Mouse (Mus musculus): Measurements from ENCODE around the gene Rab8b.

Gene Rab8b

DNA sequence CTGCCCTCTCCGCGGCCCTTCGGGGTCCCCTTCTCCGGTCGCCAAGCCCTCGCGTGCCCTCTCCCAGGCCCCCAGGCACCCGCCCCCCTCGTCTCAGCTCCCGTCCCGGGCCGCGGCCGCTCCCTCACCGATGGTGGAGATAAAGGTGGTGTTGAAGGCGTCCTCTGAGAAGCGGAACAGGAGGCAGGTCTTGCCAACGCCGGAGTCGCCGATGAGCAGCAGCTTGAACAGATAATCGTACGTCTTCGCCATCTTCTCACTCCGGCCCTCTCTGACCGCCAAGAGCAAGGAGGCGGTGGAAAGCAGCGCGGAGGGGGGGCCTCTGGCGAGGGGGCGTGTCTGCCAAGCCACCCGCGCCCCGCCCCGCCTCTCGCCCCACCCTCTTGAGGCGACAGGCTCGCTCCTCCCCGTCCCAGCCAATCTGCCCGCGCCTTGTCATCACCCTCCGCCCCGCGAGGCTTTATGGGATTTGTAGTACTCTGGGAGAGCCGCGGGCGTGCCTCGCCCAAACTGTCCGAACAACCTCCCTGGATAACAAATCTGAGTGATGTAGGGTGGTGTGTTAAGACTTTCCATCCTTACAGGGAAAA, at the start of gene Rab8b:
Rab8b (minus strand) TSS at position 306 of the 590 bp plus-strand sequence.
- peak; percentile 89 to 93 for DNase-seq (ENCODE audit: low spot score in 2 of 2)

DNA sequence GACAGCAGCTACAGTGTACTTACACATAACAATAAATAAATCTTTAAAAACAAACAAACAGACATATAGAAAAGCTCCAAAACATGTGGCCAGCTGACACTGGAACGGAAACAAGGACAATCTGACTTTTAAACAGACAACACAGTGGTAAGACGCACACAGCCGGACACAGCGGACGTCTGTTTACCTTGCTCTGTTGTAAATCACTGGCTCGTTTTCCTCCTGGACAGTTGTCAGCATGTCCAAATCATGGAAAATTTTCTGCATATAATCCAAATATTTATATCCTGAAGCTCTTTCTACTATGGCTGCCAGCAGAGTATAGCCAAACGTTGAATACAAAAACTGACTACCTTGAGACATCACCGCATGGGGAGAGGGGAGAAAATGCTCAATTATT, 48.0 kb upstream of the Rab8b start:
- no peak for DNase-seq (ENCODE audit: low spot score in 2 of 2)

- no peak for DNase-seq (ENCODE audit: low spot score in 2 of 2)
Observed at GRCm38 (mm10) chr9:66961478-66961877, 42.0 kb upstream of the Rab8b start.

- DNase-seq (ENCODE audit: low spot score in 2 of 2), result no peak
Observed at GRCm38 (mm10) chr9:66957451-66957850, 38.0 kb upstream of the Rab8b start.

DNA sequence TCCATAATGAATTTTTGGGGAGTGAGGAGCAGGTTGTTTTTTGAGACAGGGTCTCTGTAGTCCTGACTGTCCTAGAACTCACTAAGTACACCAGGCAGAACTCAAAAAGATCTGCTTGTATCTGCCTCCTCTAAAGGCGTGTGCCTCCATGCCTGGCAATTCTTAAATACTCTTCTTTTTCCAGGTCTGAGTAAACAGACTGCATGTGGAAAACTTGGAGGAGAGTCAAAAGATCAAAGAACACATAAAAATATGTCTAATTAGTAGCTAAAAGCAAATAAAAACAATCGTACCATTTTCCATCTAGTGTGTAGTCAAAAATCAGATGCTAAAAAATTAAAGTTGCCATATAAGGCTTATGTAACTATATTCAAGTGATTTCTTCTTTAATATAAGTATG, 33.4 kb upstream of the Rab8b start:
- no peak for DNase-seq (ENCODE audit: low spot score in 2 of 2)

- no peak for DNase-seq (ENCODE audit: low spot score in 2 of 2)
Observed at GRCm38 (mm10) chr9:66952321-66952720, 32.8 kb upstream of the Rab8b start.

DNA sequence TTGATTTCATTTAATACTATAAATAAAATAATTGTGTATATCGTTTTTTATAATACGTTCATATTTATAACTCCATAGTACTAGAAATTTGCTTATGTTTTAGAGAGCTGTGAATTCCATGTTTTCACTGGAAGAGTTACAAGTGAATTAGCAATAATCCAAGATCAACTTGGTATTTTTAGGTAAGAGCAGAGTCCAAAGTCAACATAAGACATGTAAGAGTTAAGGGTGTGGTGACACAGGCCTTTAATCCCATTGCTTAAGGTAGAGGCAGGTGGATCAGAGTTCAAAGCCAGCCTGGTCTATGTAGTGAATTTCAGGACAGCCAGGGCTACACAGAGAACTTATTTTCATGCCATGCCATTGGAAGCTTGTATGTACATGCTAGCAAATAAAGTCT, 29.0 kb upstream of the Rab8b start:
- DNase-seq (ENCODE audit: low spot score in 2 of 2), result no peak

GRCm38 (mm10) chr9:66945647-66946641, 26.5 kb upstream of the Rab8b start, which contains the start of gene Rps27l:
Gene Rps27l, plus strand, starts transcription at chr9:66946086.
- DNase-seq (ENCODE audit: low spot score in 2 of 2), result peak; percentile 77 to 81

DNA sequence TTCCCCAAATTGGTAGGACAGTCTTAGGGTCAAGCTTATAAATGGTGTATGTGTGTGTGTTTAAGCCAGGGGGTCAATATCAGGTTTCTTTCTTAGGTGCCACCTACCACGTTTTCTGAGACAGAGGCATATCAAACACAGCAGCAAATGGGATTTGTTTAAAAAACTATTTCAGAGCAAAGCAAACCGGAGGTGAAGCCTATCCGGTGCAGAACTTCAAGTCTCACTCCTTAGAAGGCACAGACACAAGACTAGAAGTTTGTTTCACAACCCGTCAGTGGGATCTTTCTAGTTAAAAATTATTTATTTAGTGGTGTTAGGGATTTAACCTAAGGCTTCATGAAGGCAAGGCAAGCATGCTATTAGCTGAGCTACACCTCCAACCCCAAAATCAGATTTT, 25.7 kb upstream of the Rab8b start:
- no peak for DNase-seq (ENCODE audit: low spot score in 2 of 2)

GRCm38 (mm10) chr9:66938836-66939235, 19.3 kb upstream of the Rab8b start:
- no peak for DNase-seq (ENCODE audit: low spot score in 2 of 2)

- DNase-seq (ENCODE audit: low spot score in 2 of 2), result no peak
Observed at GRCm38 (mm10) chr9:66937507-66937906, 18.0 kb upstream of the Rab8b start.

DNA sequence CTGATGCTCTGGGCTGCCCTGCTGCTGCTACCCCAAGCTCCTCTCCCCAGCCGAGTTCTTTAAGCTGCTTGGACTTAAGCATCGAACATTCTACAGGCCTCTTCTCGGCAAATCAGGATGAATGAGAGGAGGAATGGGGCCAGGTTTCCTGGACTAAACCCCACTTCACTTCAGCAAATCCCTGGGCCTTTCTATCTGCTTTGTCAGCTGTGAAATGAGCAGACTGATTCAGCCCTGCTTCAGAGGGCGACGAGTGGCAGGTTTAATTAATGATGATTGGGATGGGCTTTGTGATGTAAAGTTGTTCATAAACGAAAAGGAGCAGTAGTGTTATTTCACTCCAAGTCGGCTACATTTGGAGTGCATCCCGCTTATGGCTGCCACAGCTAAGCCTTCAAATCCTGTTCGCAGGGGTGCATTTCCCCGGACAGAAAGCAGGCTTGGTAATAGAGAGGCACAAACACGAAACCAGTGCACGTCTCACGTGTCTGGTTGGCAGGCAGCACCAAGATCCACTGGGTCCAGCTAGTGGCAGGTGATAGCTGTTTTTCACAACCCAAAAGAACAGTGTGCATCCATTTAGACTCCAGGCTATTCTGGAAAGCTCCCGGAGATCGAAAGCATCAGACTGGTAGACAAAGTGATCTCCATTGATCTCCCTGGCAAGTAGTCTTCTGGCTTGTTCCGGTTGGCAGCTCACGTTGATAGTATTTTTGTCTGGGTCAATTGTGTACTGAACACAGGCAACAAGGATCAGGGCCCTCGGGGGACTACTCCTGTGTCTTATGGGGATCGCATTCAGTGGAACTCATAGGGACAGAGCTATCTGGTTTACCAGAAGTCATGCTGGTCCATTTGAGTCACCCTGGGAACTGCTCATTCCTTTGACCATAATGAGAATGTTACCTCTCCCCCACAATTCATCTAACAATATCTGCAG, 14.7 kb upstream of the Rab8b start:
- DNase-seq (ENCODE audit: low spot score in 2 of 2), result no peak

DNA sequence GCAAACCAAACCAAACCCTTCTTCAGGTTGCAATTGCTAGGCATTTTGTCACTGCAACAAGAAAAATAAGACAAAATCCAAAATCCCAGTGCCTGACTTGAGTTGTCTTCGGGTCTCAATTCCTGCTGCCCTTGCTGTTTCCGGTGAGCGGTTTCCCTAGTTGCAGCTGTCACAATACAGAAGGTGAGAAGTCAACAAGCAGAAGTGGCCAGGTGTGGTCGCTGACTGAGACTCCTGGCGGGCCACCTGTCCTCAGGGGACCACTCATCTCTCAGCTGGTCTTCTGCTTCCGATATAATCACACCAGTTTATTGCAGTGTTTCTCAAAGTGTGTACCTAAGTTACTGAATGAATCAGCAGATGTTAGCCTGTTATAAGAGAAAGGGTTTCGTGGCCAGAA, 10.9 kb upstream of the Rab8b start:
- no peak for DNase-seq (ENCODE audit: low spot score in 2 of 2)

- DNase-seq (ENCODE audit: low spot score in 2 of 2), result no peak
Observed at GRCm38 (mm10) chr9:66927696-66928402, 8.4 kb upstream of the Rab8b start.

GRCm38 (mm10) chr9:66925853-66926252, 6.4 kb upstream of the Rab8b start:
- no peak for DNase-seq (ENCODE audit: low spot score in 2 of 2)

GRCm38 (mm10) chr9:66922076-66922475, 2.6 kb upstream of the Rab8b start:
- DNase-seq (ENCODE audit: low spot score in 2 of 2), result no peak

- no peak for DNase-seq (ENCODE audit: low spot score in 2 of 2)
Observed at GRCm38 (mm10) chr9:66920488-66921279, 1.2 kb upstream of the Rab8b start.

DNA sequence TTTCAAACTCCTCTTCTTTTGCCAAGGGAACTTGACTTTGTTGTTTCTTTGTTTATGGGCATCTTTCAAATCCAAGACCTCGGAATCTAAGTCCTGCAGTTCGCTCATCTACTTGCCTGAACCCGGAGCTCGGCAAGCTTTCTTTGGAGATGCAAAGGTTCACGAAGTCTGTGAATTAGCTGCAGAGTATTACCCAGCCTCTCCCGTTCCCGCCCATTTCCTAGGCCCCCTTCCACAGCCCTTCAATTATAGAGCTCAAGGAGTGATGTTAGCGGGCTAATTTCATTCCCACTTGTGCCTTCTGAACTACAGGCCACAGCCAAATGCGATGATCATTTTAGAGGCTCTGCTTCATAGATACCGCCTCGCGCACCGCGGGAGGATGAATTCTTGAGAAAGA, 494 bp upstream of the Rab8b start:
- DNase-seq (ENCODE audit: low spot score in 2 of 2), result no peak

- DNase-seq (ENCODE audit: low spot score in 2 of 2), result no peak
Observed at GRCm38 (mm10) chr9:66918672-66919330, 686 bp downstream of the Rab8b start.

GRCm38 (mm10) chr9:66917892-66918255, 1.6 kb downstream of the Rab8b start:
- no peak for DNase-seq (ENCODE audit: low spot score in 2 of 2)
